Mouse (Mus musculus): ENCODE data around the gene Rufy3. TPM values are rescaled to one million over a fixed set of nuclear protein-coding genes. Genes with fewer than 3 reads are reported as not detected.
"Not testable (repeated sequence)": the region's sequence is repeated elsewhere in the genome, so short reads cannot be mapped to it uniquely, and the experiment has no call there.

Rufy3 gene
- 100 to 1,000 TPM; 284 to 286 TPM for total RNA-seq (2021)

DNA sequence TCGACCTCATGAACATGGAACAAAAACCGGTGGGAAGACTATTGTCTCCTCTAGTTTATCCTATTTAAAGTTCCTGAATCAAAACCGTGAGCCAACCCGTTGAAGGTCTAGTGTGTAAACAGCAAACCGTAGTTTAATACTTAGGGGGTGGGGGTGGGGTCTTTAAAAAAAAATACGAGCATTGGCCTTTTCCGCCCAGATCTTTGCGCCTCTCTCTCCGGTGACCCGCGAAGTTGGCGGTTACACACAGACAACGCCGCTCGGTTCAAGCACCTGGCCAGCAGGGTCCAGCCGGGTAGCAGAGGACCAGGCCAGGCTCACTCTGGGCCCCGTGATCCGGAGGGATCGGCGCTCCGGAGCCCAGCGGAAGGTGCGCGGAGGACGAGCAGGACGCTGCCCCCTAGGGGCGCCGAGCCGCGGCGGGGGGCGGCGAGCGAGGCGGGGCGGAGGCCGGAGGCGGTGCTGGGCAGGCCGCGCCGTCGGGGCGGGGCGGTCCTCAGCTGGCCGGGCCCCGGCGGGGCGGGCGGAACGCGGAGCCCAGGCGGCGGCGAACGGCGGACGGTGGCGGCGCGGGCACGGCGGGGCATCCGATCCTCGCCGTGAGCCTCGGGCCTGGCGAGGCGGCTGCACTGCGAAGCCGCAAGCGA, at the start of gene Rufy3:
Gene Rufy3 (plus strand): TSS at position 540 of the 647 bp plus-strand sequence.
- intact Hi-C loops (cut with DNase I) = no loop called here
- DNase-seq = peak; percentile 71

DNA sequence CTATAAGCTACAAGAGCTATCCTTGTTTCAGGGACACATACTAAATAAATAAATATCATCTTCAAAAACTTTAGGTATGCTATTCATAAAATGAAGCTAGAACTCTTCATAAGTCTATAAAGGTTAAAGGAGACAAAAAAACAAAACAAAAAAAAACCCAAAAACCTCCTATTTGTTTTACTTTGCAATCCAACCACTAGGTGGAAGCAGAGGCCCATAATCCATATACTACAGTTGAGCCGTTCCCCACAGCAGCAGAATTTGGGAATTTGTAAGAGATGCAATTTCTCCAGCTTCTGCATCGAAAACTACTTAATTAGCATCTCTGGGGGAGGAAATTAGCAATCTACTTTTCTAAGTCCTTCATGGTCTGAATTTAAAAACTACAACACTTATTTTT, 45.6 kb upstream of the Rufy3 start:
- intact Hi-C loops (cut with DNase I) = no loop called here
- peak; percentile 11 for DNase-seq

GRCm38 (mm10) chr5:88527657-88528056, 37.2 kb upstream of the Rufy3 start, which contains the start of gene Jchain:
Gene Jchain, minus strand, starts transcription at chr5:88527891.
- intact Hi-C loops (cut with DNase I) = no loop called here
- no peak for DNase-seq

- no peak for DNase-seq
- intact Hi-C loops (cut with DNase I) = no loop called here
Measured at GRCm38 (mm10) chr5:88530908-88531307, 33.9 kb upstream of the Rufy3 start.

- intact Hi-C loops (cut with DNase I) = no loop called here
- no peak for DNase-seq
Measured at GRCm38 (mm10) chr5:88534697-88535096, 30.1 kb upstream of the Rufy3 start.

- DNase-seq = no peak
- intact Hi-C loops (cut with DNase I) = no loop called here
Measured at GRCm38 (mm10) chr5:88540845-88541244, 24.0 kb upstream of the Rufy3 start.

DNA sequence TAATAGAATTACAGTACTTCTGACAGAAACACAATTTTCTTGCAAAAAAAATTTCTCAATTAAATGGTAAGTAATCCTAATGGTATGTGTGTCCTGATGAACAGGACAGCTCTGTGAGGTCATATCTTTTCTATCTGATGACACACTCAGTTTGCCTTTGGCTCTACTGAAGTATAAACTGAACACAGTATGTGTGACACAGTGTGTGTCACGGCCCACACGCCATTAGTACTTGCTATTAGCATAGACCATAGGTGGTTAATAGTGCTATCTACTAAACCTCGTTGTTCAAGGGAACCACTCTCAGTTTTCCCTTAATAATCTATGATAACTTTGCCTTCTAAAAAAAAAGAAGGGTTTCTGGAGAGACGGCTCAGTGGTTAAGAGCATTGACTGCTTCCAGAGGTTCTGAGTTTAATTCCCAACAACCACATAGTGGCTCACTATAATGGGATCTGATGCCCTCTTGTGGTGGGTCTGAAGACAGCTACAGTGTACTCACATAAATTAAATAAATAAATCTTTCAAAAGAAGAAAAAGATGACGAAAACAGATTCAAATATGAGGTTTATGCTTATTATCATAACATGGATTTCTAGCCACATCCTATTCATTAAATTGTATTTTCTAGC, 22.1 kb upstream of the Rufy3 start:
- intact Hi-C loops (cut with DNase I) = no loop called here
- DNase-seq = peak; percentile 42

DNA sequence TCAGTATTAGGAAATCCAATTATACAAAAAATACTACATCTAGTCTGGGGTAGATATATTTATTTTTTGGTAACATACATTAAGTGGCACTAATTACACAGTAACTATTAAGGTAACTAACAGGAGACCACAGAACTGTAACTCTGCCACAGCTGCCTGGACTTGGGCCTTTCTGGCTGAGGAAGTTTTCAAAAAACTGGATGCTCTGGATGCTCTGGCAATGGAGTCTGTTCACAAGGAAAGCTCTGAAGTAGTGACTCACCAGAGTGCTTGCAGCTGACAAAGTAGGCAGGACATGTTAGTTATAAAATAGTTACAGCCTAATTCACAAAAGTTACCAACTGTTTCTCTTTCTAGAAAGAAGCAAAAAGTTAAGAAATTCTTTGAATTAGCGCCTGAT, 20.4 kb upstream of the Rufy3 start:
- intact Hi-C loops (cut with DNase I) = not testable (repeated sequence)

GRCm38 (mm10) chr5:88545536-88545935, 19.3 kb upstream of the Rufy3 start:
- DNase-seq = no peak
- intact Hi-C loops (cut with DNase I) = no loop called here

More for the DNA sequence above, 20.4 kb upstream of the Rufy3 start:
- DNase-seq = not testable (repeated sequence)

DNA sequence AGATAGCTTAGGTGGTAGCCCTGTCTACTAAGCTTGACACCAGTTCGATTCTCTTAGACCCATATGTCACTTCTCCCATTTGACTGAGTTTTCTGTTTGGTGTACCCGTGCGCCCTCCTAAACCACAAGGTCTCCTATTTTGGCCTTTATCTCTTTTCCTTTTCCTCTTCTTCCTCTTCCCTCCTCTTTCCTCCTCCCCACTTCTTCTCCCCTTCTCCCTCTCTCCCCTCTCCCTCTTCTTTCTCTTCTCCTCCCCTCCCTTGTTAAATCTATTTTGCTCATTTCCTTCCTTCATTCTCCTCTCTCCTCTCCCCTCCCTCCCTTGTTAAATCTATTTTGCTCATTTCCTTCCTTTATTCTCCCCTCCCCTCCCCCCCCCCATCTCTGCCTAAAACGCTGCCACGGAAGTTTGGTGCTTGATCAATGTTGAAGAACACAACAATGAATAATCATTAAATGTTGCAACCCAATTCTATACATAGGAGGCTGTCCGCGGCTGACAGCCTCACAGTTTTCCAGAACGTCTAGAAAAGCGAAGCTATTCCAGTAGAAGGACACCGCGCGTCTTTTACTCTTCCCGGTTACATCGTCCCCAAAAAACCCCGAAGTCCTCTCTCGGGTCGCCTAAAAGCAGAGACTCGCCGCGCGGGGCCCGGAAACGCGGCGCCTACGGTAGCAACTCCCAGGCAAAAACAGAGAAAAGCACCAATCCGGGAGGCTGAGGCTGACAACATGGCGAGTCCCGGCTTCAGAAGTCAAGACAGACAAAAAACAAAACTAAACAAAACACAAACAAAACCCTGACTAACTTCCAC, 11.4 kb upstream of the Rufy3 start:
- intact Hi-C loops (cut with DNase I) = no loop called here

GRCm38 (mm10) chr5:88554086-88554886, 10.6 kb upstream of the Rufy3 start, which contains the start of gene Utp3:
Gene Utp3, plus strand, starts transcription at chr5:88554462.
- intact Hi-C loops (cut with DNase I) = no loop called here
- peak; percentile 95 for DNase-seq

More for the DNA sequence above, 11.4 kb upstream of the Rufy3 start:
- DNase-seq = no peak

GRCm38 (mm10) chr5:88558991-88559390, 5.8 kb upstream of the Rufy3 start:
- intact Hi-C loops (cut with DNase I) = no loop called here

GRCm38 (mm10) chr5:88561080-88561814, 3.6 kb upstream of the Rufy3 start:
- intact Hi-C loops (cut with DNase I) = no loop called here
- DNase-seq = no peak

More at GRCm38 (mm10) chr5:88558991-88559390, 5.8 kb upstream of the Rufy3 start:
- DNase-seq = no peak

GRCm38 (mm10) chr5:88562863-88563780, 1.7 kb upstream of the Rufy3 start:
- DNase-seq = no peak
- intact Hi-C loops (cut with DNase I) = no loop called here

- intact Hi-C loops (cut with DNase I) = no loop called here
Measured at GRCm38 (mm10) chr5:88565148-88566033, 551 bp downstream of the Rufy3 start.

DNA sequence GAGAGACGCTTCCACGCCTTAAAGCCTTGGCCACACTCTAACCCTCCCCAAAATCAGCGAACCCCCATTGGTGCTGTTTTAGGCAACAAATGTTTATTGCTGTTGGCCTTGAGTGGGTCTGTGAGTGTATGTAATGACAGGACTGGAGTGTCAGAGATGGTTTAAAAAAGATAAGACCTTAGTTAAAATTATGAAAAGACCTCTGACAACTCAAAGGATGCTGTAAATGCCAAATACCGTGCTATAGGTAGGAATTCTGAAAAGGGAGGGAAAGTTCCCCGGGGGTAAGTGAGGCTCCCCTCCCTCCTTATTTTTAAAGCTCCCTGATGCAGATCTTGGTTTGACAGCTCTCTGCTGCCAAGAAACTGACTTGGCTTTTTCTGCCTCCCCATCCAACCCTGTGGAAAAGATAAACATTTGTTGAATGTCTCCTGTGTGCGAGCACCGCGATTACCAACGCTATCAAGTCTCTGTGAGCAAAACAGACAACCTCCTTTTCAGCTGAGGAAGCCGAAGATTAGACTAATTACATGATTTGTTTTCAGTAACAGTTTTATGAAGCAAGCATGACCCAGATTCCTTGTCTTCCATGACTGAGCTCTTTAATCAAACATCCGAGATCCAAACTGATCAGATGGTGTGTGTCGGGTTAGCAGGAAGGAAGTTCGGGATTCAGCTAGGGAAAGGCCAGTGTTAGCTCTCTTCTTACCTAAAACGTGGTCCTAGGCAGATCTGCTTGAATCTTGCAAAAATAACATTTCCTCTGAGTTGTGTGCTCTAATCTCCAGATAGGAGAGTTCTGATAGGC, 1.4 kb downstream of the Rufy3 start:
- intact Hi-C loops (cut with DNase I) = no loop called here

More at GRCm38 (mm10) chr5:88565148-88566033, 551 bp downstream of the Rufy3 start:
- peak; percentile 55 for DNase-seq

GRCm38 (mm10) chr5:88569541-88569940, 4.7 kb downstream of the Rufy3 start:
- DNase-seq = no peak
- intact Hi-C loops (cut with DNase I) = no loop called here

More for the DNA sequence above, 1.4 kb downstream of the Rufy3 start:
- no peak for DNase-seq

All from left cerebral cortex, postnatal 4 days (tissue).